Mouse (Mus musculus): ENCODE data around the gene Gprin2.

Gene Gprin2

DNA sequence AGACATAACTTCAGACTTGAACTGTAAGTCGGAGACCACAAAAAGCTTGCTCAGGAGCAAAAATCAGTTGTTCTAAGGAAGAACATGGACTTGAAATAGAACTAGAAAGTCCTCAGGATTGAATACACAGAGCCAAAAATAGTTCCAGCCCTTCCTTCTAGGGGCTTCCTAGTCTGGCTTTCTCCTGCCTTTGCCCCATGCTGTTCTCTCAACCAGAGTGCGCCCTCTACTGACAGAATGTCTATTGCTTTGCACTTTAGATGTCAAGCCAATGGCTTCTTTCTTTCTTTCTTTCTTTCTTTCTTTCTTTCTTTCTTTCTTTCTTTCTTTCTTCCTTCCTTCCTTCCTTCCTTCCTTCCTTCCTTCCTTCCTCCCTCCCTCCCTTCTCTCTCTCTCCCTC is 7.2 kb upstream of the Gprin2 start:
- in situ Hi-C loops (cut with MseI, MboI): no loop called here

GRCm38 (mm10) chr14:34207996-34208395 is 6.5 kb upstream of the Gprin2 start:
- in situ Hi-C loops (cut with MseI, MboI): no loop called here

DNA sequence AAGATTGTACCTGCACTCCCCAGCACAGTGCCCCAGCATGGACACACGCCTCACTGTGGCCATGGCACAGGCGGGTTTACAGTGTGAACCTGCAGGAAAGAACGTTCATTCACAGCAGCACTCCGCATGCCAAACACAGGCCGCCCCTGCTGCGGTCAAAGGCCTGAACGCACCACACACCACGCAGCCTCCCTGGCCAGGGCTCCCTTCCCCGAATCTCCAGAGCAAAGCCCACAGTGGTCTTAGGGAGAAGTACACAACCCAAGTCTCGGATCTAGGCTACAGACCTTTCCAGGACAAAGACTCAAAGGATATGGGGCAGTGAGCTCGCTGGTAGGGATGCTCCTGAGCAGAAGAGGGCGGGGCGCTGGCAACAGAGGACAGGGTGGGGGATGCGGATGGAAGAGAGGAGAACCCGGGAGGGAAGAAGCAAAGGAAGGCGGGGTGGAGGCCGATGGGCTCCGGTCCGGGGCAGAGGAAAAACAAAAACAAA is 669 bp downstream of the Gprin2 start:
- in situ Hi-C loops (cut with MseI, MboI): no loop called here

GRCm38 (mm10) chr14:34196706-34197105 is 4.7 kb downstream of the Gprin2 start:
- in situ Hi-C loops (cut with MseI, MboI): no loop called here

DNA sequence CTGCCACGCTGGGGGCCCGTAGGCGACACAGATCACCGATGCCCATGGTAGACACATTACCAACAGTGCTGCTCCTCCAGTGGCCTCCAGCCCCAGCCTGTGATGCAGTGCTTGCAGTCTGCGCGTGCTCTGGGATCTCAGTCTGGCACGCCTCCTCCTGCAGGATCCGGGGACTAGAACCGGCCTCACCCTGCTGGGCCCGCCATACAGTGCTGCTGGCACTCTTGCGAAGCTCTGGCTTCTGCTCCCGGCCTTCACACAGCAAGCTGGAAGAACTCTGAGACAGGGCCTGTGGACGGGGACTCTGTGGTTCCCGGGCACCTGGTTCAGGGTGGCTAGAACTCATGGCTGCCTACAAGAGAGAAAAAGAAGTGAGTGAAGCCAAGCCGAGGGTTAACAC is 6.0 kb downstream of the Gprin2 start:
- in situ Hi-C loops (cut with MseI, MboI): no loop called here

GRCm38 (mm10) chr14:34193879-34194278 is 7.6 kb downstream of the Gprin2 start:
- in situ Hi-C loops (cut with MseI, MboI): no loop called here

- in situ Hi-C loops (cut with MseI, MboI): no loop called here
Measured at GRCm38 (mm10) chr14:34190361-34190760, 11.1 kb downstream of the Gprin2 start.

GRCm38 (mm10) chr14:34188629-34189028 is 12.8 kb downstream of the Gprin2 start:
- in situ Hi-C loops (cut with MseI, MboI): no loop called here

DNA sequence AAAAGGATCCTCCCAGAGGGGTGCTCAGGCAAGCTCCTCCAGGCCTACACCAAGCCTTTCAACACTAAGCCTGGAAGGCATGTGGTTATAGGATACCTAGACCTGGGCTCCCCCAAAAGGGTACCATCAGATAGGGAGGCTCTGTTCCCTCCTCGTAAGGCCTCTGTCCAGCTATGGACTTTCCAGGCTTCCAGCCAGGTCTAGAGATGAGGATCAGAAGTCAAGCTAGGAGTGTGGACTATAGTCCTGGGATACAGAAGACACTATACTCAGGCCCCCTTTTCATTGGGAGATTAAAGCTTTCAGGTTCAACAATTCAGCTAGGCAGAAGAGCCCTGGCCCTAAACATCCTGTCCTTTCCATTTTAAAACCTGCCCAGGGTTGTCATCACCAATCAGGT is 18.4 kb downstream of the Gprin2 start:
- in situ Hi-C loops (cut with MseI, MboI): no loop called here

GRCm38 (mm10) chr14:34179351-34179750 is 22.1 kb downstream of the Gprin2 start:
- in situ Hi-C loops (cut with MseI, MboI): no loop called here

GRCm38 (mm10) chr14:34171107-34171506 is 30.3 kb downstream of the Gprin2 start:
- in situ Hi-C loops (cut with MseI, MboI): no loop called here

DNA sequence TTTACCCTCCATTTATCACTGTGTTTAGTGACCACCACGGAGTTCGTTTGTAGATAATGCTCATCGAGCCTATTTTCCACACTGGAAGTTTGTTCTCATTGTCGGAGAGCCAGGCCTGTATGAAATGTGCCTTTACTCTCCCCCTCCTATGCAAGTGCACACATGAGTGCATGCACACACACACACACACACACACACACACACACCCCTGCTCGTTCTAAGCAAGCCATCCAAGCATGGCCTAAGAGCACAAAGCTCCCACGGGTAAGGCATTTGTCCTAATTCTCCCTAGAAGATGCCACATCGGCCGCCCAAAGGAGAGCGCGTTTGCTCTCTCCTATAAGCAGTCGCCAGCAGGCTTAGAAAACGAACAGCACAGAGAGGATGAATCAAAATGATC is 45.7 kb downstream of the Gprin2 start:
- in situ Hi-C loops (cut with MseI, MboI): no loop called here

DNA sequence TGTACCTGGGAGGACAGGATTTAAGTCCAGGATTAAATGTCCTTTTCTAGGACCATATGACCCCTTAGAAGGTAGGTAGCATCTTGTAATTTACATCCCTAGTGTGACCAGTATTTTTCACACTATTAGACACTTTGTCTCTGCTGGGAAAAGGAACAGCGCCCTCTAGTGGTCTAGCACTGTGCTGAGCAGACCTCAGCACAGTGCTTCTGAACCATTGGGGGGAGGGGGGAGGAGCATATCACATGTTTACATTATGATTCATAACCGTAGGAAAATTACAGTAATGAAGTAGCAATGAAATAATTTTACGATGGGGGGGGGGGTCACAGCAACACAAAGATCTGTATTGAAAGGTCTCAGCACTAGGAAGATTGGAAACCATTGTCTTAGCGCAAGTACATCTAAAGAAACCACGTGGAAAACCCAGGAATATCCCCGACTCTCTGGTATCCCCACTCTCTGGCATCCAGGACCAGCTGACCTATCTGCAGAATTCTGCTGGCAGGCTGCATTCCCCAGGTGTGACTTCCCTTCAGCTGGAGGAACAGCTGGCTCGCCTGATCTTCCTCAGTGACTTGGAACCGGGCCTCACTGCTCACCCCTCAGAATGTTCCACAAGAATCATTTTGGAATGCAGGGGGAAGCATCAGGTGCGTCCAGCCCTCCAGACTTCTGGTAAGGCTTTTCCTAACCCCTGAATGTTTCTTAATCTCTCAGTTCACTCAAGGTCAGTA is 46.7 kb downstream of the Gprin2 start:
- in situ Hi-C loops (cut with MseI, MboI): no loop called here

GRCm38 (mm10) chr14:34152342-34152741 is 49.1 kb downstream of the Gprin2 start, which contains the start of gene Npy4r:
TSS of gene Npy4r (minus strand) at chr14:34152489.
- in situ Hi-C loops (cut with MseI, MboI): no loop called here

GRCm38 (mm10) chr14:34142915-34143314 is 58.5 kb downstream of the Gprin2 start:
- in situ Hi-C loops (cut with MseI, MboI): no loop called here

GRCm38 (mm10) chr14:34142316-34142715 is 59.1 kb downstream of the Gprin2 start:
- in situ Hi-C loops (cut with MseI, MboI): no loop called here

- in situ Hi-C loops (cut with MseI, MboI): no loop called here
Measured at GRCm38 (mm10) chr14:34139671-34140664, 61.5 kb downstream of the Gprin2 start.

All from mouse trophoblast stem cell (cell line).